Mouse (Mus musculus): Measurements from ENCODE around the gene 4833427G06Rik. TPM values are rescaled to one million over a fixed set of nuclear protein-coding genes. Genes with fewer than 3 reads are reported as not detected.
"Not testable (repeated sequence)": the region's sequence is repeated elsewhere in the genome, so short reads cannot be mapped to it uniquely, and the experiment has no call there.

Gene 4833427G06Rik
- total RNA-seq (2021), result under 1 TPM in 1 of 2 experiments, not detected in 1; 0.49 TPM

GRCm38 (mm10) chr9:51101756-51102425 lies at the start of gene 4833427G06Rik:
TSS of gene 4833427G06Rik (minus strand) at chr9:51102078.
- peak; percentile 28 to 69 for DNase-seq (ENCODE audit: extremely low spot score in 1 of 2, low spot score in 2 of 2)
- intact Hi-C loops (cut with DNase I), result no loop called here

GRCm38 (mm10) chr9:51147294-51147693 lies 45.4 kb upstream of the 4833427G06Rik start:
- no peak for DNase-seq (ENCODE audit: extremely low spot score in 1 of 2, low spot score in 2 of 2)
- intact Hi-C loops (cut with DNase I), result loop anchor here (5.0 to 10.0 kb wide), 2 partner anchors 132 to 355 kb away; no protein-coding TSS in a partner anchor

- peak in 1 of 2 experiments; percentile 26 for DNase-seq (ENCODE audit: extremely low spot score in 1 of 2, low spot score in 2 of 2)
- intact Hi-C loops (cut with DNase I), result loop anchor here (5.0 to 10.0 kb wide), 2 partner anchors 132 to 354 kb away; no protein-coding TSS in a partner anchor
Measured at GRCm38 (mm10) chr9:51146496-51146895, 44.6 kb upstream of the 4833427G06Rik start.

- no peak for DNase-seq (ENCODE audit: extremely low spot score in 1 of 2, low spot score in 2 of 2)
- intact Hi-C loops (cut with DNase I), result loop anchor here (10.0 kb wide), 1 partner anchor 129 kb away; no protein-coding TSS in a partner anchor
Measured at GRCm38 (mm10) chr9:51144218-51144617, 42.3 kb upstream of the 4833427G06Rik start.

- intact Hi-C loops (cut with DNase I), result loop anchor here (10.0 kb wide), 1 partner anchor 129 kb away; no protein-coding TSS in a partner anchor
- DNase-seq (ENCODE audit: extremely low spot score in 1 of 2, low spot score in 2 of 2), result no peak
Measured at GRCm38 (mm10) chr9:51143437-51143836, 41.6 kb upstream of the 4833427G06Rik start.

- intact Hi-C loops (cut with DNase I), result loop anchor here (10.0 kb wide), 1 partner anchor 126 kb away; no protein-coding TSS in a partner anchor
- no peak for DNase-seq (ENCODE audit: extremely low spot score in 1 of 2, low spot score in 2 of 2)
Measured at GRCm38 (mm10) chr9:51140711-51141110, 38.8 kb upstream of the 4833427G06Rik start.

GRCm38 (mm10) chr9:51139401-51139800 lies 37.5 kb upstream of the 4833427G06Rik start:
- DNase-seq (ENCODE audit: extremely low spot score in 1 of 2, low spot score in 2 of 2); intact Hi-C loops (cut with DNase I): not testable (repeated sequence)

GRCm38 (mm10) chr9:51138301-51138700 lies 36.4 kb upstream of the 4833427G06Rik start:
- intact Hi-C loops (cut with DNase I), result no loop called here
- DNase-seq (ENCODE audit: extremely low spot score in 1 of 2, low spot score in 2 of 2), result no peak

- intact Hi-C loops (cut with DNase I), result no loop called here
- no peak for DNase-seq (ENCODE audit: extremely low spot score in 1 of 2, low spot score in 2 of 2)
Measured at GRCm38 (mm10) chr9:51137836-51138235, 36.0 kb upstream of the 4833427G06Rik start.

GRCm38 (mm10) chr9:51137432-51137831 lies 35.6 kb upstream of the 4833427G06Rik start:
- DNase-seq (ENCODE audit: extremely low spot score in 1 of 2, low spot score in 2 of 2), result no peak
- intact Hi-C loops (cut with DNase I), result no loop called here

GRCm38 (mm10) chr9:51136985-51137384 lies 35.1 kb upstream of the 4833427G06Rik start:
- no peak for DNase-seq (ENCODE audit: extremely low spot score in 1 of 2, low spot score in 2 of 2)
- intact Hi-C loops (cut with DNase I), result no loop called here

- intact Hi-C loops (cut with DNase I), result no loop called here
- no peak for DNase-seq (ENCODE audit: extremely low spot score in 1 of 2, low spot score in 2 of 2)
Measured at GRCm38 (mm10) chr9:51114767-51115166, 12.9 kb upstream of the 4833427G06Rik start.

GRCm38 (mm10) chr9:51105751-51106150 lies 3.9 kb upstream of the 4833427G06Rik start:
- intact Hi-C loops (cut with DNase I), result no loop called here
- no peak for DNase-seq (ENCODE audit: extremely low spot score in 1 of 2, low spot score in 2 of 2)

- intact Hi-C loops (cut with DNase I), result no loop called here
- DNase-seq (ENCODE audit: extremely low spot score in 1 of 2, low spot score in 2 of 2), result peak in 1 of 2 experiments; percentile 70
Measured at GRCm38 (mm10) chr9:51103808-51104514, 2.1 kb upstream of the 4833427G06Rik start.

- intact Hi-C loops (cut with DNase I), result no loop called here
- DNase-seq (ENCODE audit: extremely low spot score in 1 of 2, low spot score in 2 of 2), result peak in 1 of 2 experiments; percentile 66
Measured at GRCm38 (mm10) chr9:51102963-51103807, 1.3 kb upstream of the 4833427G06Rik start.

GRCm38 (mm10) chr9:51096306-51096705 lies 5.6 kb downstream of the 4833427G06Rik start:
- intact Hi-C loops (cut with DNase I), result no loop called here
- no peak for DNase-seq (ENCODE audit: extremely low spot score in 1 of 2, low spot score in 2 of 2)

GRCm38 (mm10) chr9:51093697-51094096 lies 8.2 kb downstream of the 4833427G06Rik start:
- DNase-seq (ENCODE audit: extremely low spot score in 1 of 2, low spot score in 2 of 2), result no peak
- intact Hi-C loops (cut with DNase I), result no loop called here

- intact Hi-C loops (cut with DNase I), result no loop called here
- no peak for DNase-seq (ENCODE audit: extremely low spot score in 1 of 2, low spot score in 2 of 2)
Measured at GRCm38 (mm10) chr9:51081614-51082013, 20.3 kb downstream of the 4833427G06Rik start.

- intact Hi-C loops (cut with DNase I), result no loop called here
- DNase-seq (ENCODE audit: extremely low spot score in 1 of 2, low spot score in 2 of 2), result peak; percentile 72 to 93
Measured at GRCm38 (mm10) chr9:51076979-51077315, 24.9 kb downstream of the 4833427G06Rik start, which contains the start of gene Layn. TSS of gene Layn (minus strand) at chr9:51077094.
